Mouse (Mus musculus): ENCODE measurements at regions not wholly inside any gene's neighbourhood (a gene's known extent, or its start where the extent isn't known, plus 50 kb on each side); places are given as distances from the start of the nearest gene placed in this dataset.

- WGBS, result 12% methylated on average over 3 of the region's 3 CpGs
- H3K9me3 ChIP-seq, result no peaks in the 10 kb centered on the region
- no peak overlapping the region for H3K4me2 ChIP-seq (replicated peaks)
- H3K36me3 ChIP-seq, result no peaks in the 10 kb centered on the region
- ATAC-seq, result no peak
- H3K9ac ChIP-seq, result no peak overlapping the region
- no peak overlapping the region for H3K4me3 ChIP-seq (replicated peaks)
- no peaks in the 10 kb centered on the region for H3K27me3 ChIP-seq (replicated peaks)
- H3K4me1 ChIP-seq (replicated peaks), result no peaks in the 10 kb centered on the region
- H3K27ac ChIP-seq, result no peak overlapping the region
These were observed 56.3 kb upstream of the Mctp2 start for GRCm38 (mm10) chr7:72362690-72363089.

DNA sequence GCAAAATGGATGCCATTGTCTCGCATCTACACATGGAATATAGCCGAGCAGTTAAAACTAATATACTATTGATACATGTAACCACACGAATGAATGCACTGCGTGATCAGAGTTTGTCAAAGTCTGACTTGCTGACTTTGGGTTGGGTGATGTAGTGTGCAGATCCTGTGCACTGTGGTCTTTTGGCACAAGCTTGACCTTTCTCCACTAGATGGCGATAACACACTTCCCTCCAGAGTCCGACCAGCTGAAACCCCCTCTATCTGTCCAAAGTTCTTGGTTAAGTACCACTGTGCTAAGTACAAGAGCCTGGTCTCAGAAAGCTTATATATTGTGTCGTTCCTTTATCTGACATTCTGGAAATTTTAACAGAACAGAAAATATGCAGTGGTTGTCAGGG is 84.9 kb upstream of the Mctp2 start:
- 43% methylated on average over 7 of the region's 7 CpGs for WGBS
- no peak overlapping the region for H3K9ac ChIP-seq
- H3K4me3 ChIP-seq (replicated peaks), result no peak overlapping the region
- no peaks in the 10 kb centered on the region for H3K4me1 ChIP-seq (replicated peaks)
- no peak overlapping the region for H3K27ac ChIP-seq
- no peak overlapping the region for H3K4me2 ChIP-seq (replicated peaks)
- no peaks in the 10 kb centered on the region for H3K36me3 ChIP-seq
- no peaks in the 10 kb centered on the region for H3K27me3 ChIP-seq (replicated peaks)
- no peak for ATAC-seq
- H3K9me3 ChIP-seq, result no peaks in the 10 kb centered on the region

- Histone ChIP-seq H3K27me3 (replicated peaks) (no peaks in the 10 kb centered on the region), H3K4me1 (replicated peaks) (no peaks in the 10 kb centered on the region), H3K4me2 (replicated peaks) (no peak overlapping the region), H3K9me3 (no peaks in the 10 kb centered on the region), H3K36me3 (no peaks in the 10 kb centered on the region), H3K9ac (no peak overlapping the region), H3K4me3 (replicated peaks) (no peak overlapping the region), H3K27ac (no peak overlapping the region)
- peak; percentile 58; the same call in 1 of the 2 replicates for ATAC-seq
These were observed 93.6 kb upstream of the Mctp2 start for GRCm38 (mm10) chr7:72400056-72400455.

- H3K27ac ChIP-seq, result no peak overlapping the region
- H3K4me1 ChIP-seq (replicated peaks), result no peaks in the 10 kb centered on the region
- no peak for ATAC-seq
- no peak overlapping the region for H3K9ac ChIP-seq
- no peaks in the 10 kb centered on the region for H3K27me3 ChIP-seq (replicated peaks)
- H3K36me3 ChIP-seq, result no peaks in the 10 kb centered on the region
- WGBS, result 78% methylated on average over 3 of the region's 3 CpGs
- no peak overlapping the region for H3K4me3 ChIP-seq (replicated peaks)
- H3K9me3 ChIP-seq, result no peaks in the 10 kb centered on the region
- H3K4me2 ChIP-seq (replicated peaks), result no peak overlapping the region
These were observed 99.7 kb upstream of the Mctp2 start for GRCm38 (mm10) chr7:72406131-72406530.

- no peak overlapping the region for H3K9ac ChIP-seq
- H3K36me3 ChIP-seq, result no peaks in the 10 kb centered on the region
- 29% methylated on average over 6 of the region's 6 CpGs for WGBS
- no peaks in the 10 kb centered on the region for H3K4me1 ChIP-seq (replicated peaks)
- no peak overlapping the region for H3K27ac ChIP-seq
- H3K27me3 ChIP-seq (replicated peaks), result no peaks in the 10 kb centered on the region
- no peak overlapping the region for H3K4me2 ChIP-seq (replicated peaks)
- H3K4me3 ChIP-seq (replicated peaks), result no peak overlapping the region
- H3K9me3 ChIP-seq, result no peaks in the 10 kb centered on the region
- ATAC-seq, result no peak
These were observed 102.1 kb upstream of the Mctp2 start for GRCm38 (mm10) chr7:72408409-72408986.

DNA sequence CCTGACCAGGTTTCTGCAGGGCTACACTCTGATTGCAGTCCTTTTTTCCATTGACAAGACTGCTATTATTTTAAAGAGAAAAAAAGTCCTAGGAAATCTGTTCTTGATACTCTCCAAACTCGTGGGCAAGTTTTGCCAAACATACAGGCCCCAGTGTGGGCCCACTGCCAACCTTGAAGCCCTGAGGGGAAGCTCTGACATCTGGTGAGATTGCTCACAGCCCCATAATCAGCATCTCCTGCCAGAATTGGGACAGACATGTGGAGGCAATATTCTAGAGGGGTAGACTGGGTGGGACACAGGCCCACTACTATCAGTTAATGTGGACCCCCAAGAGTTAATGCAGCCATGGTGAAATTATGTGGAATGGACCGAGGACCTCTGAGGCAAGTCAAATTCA is 132.1 kb upstream of the Mctp2 start:
- ATAC-seq, result no peak
- H3K4me2 ChIP-seq (replicated peaks), result no peak overlapping the region
- WGBS, result 55% methylated on average over 2 of the region's 2 CpGs
- H3K36me3 ChIP-seq, result no peaks in the 10 kb centered on the region
- H3K9me3 ChIP-seq, result no peaks in the 10 kb centered on the region
- no peak overlapping the region for H3K27ac ChIP-seq
- H3K4me3 ChIP-seq (replicated peaks), result no peak overlapping the region
- no peaks in the 10 kb centered on the region for H3K27me3 ChIP-seq (replicated peaks)
- H3K9ac ChIP-seq, result no peak overlapping the region
- no peaks in the 10 kb centered on the region for H3K4me1 ChIP-seq (replicated peaks)

GRCm38 (mm10) chr7:72442001-72442400 is 135.6 kb upstream of the Mctp2 start:
- H3K4me1 ChIP-seq (replicated peaks), result no peaks in the 10 kb centered on the region
- no peak overlapping the region for H3K27ac ChIP-seq
- no peak overlapping the region for H3K4me2 ChIP-seq (replicated peaks)
- no peaks in the 10 kb centered on the region for H3K9me3 ChIP-seq
- 66% methylated on average over 5 of the region's 5 CpGs for WGBS
- ATAC-seq, result no peak
- no peak overlapping the region for H3K9ac ChIP-seq
- H3K27me3 ChIP-seq (replicated peaks), result no peaks in the 10 kb centered on the region
- no peak overlapping the region for H3K4me3 ChIP-seq (replicated peaks)
- no peaks in the 10 kb centered on the region for H3K36me3 ChIP-seq

- Histone ChIP-seq H3K4me2 (replicated peaks) (no peak overlapping the region), H3K36me3 (no peaks in the 10 kb centered on the region), H3K4me1 (replicated peaks) (no peaks in the 10 kb centered on the region), H3K9me3 (no peaks in the 10 kb centered on the region), H3K27ac (no peak overlapping the region), H3K27me3 (replicated peaks) (no peaks in the 10 kb centered on the region), H3K4me3 (replicated peaks) (no peak overlapping the region), H3K9ac (no peak overlapping the region)
- WGBS, result 73% methylated on average over 1 of the region's 1 CpGs
- no peak for ATAC-seq
These were observed 137.6 kb upstream of the Mctp2 start for GRCm38 (mm10) chr7:72444016-72444415.

DNA sequence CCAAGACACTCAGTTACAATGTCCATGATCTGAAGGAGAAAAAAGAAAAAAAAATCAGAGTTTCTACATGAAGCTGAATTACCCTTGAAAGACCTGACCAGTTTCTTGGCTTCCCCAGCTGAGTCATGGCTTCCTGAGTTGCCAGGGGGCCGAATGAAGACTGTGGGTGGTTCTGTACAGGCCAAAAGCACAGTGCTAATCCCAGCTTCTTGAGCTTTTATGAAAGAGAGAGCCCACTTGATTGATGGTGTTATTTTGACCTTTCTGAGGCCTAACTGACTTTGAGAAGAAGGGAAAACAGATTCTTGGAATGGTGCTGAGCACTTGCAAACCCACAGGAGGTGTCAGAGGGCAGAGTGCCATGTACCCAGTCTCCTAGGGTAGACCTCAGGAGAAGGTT is 138.4 kb upstream of the Mctp2 start:
- H3K27ac ChIP-seq, result no peak overlapping the region
- H3K9me3 ChIP-seq, result no peaks in the 10 kb centered on the region
- H3K4me2 ChIP-seq (replicated peaks), result no peak overlapping the region
- no peaks in the 10 kb centered on the region for H3K36me3 ChIP-seq
- H3K9ac ChIP-seq, result no peak overlapping the region
- 49% methylated on average over 1 of the region's 1 CpGs for WGBS
- no peak overlapping the region for H3K4me3 ChIP-seq (replicated peaks)
- H3K4me1 ChIP-seq (replicated peaks), result no peaks in the 10 kb centered on the region
- no peaks in the 10 kb centered on the region for H3K27me3 ChIP-seq (replicated peaks)
- ATAC-seq, result no peak

GRCm38 (mm10) chr7:72446911-72447310 is 140.5 kb upstream of the Mctp2 start:
- no peak overlapping the region for H3K4me3 ChIP-seq (replicated peaks)
- no peak for ATAC-seq
- H3K4me2 ChIP-seq (replicated peaks), result no peak overlapping the region
- H3K9ac ChIP-seq, result no peak overlapping the region
- H3K27ac ChIP-seq, result no peak overlapping the region
- no peaks in the 10 kb centered on the region for H3K27me3 ChIP-seq (replicated peaks)
- H3K4me1 ChIP-seq (replicated peaks), result no peaks in the 10 kb centered on the region
- 83% methylated on average over 1 of the region's 1 CpGs for whole genome bisulfite sequencing
- no peaks in the 10 kb centered on the region for H3K36me3 ChIP-seq
- H3K9me3 ChIP-seq, result no peaks in the 10 kb centered on the region

DNA sequence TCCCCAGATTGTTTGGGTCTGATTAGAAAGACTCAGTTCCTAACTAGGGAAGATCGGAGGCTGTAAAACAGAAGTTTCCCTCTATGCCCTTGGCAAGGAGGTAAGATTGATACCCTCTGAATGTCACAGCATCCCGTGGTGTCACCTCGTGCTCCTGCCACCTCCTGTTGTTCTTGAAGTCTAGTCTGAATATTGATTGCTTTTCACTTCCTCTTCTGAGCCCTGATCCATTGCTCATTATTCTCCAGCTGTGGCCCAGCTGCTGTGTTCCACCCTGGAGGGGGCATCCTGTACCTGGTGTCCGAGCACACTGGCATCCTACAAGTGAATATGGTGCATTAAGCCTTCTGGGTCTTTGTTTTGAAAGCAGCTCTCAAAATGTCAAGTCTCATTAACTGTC is 156.6 kb upstream of the Mctp2 start:
- Histone ChIP-seq H3K4me2 (replicated peaks) (no peak overlapping the region), H3K27ac (no peak overlapping the region), H3K9ac (no peak overlapping the region), H3K9me3 (no peaks in the 10 kb centered on the region), H3K4me1 (replicated peaks) (no peaks in the 10 kb centered on the region), H3K36me3 (no peaks in the 10 kb centered on the region), H3K4me3 (replicated peaks) (no peak overlapping the region), H3K27me3 (replicated peaks) (no peaks in the 10 kb centered on the region)
- 69% methylated on average over 4 of the region's 4 CpGs for WGBS
- ATAC-seq, result no peak

DNA sequence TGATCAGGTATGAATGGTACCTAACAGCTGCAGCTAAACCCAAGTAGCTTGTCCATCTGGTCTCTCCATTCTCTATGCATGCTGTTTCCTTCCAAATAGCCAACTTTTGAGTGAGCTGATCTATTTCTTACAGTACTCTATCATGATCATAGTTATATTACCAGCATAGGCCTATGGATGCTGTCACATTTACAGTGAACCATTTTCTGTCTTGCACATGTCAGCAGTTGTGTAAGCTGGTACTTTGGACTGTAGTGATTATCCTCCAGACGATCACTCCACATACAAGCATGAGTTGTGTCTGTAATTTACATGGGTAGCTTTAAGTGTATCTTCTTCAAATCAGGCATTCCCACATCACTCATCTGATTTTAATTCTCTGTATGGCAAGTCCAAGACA is 158.2 kb upstream of the Mctp2 start:
- Histone ChIP-seq H3K27ac (no peak overlapping the region), H3K36me3 (no peaks in the 10 kb centered on the region), H3K4me2 (replicated peaks) (no peak overlapping the region), H3K9me3 (no peaks in the 10 kb centered on the region), H3K9ac (no peak overlapping the region), H3K4me1 (replicated peaks) (no peaks in the 10 kb centered on the region), H3K27me3 (replicated peaks) (no peaks in the 10 kb centered on the region), H3K4me3 (replicated peaks) (no peak overlapping the region)
- ATAC-seq, result no peak
- WGBS, result 71% methylated on average over 1 of the region's 1 CpGs

GRCm38 (mm10) chr7:72469691-72470090 is 163.3 kb upstream of the Mctp2 start:
- ATAC-seq, result no peak
- Histone ChIP-seq H3K27me3 (replicated peaks) (no peaks in the 10 kb centered on the region), H3K36me3 (no peaks in the 10 kb centered on the region), H3K4me2 (replicated peaks) (no peak overlapping the region), H3K9ac (no peak overlapping the region), H3K27ac (no peak overlapping the region), H3K9me3 (no peaks in the 10 kb centered on the region), H3K4me1 (replicated peaks) (no peaks in the 10 kb centered on the region), H3K4me3 (replicated peaks) (no peak overlapping the region)
- WGBS, result 54% methylated on average over 2 of the region's 2 CpGs
